Mouse (Mus musculus): ENCODE measurements around the gene Tecta.
A peak's percentile ranks its signal among the peaks of the same experiment; 100 is the strongest.

Gene Tecta

GRCm38 (mm10) chr9:42399829-42400228, at the start of gene Tecta:
Gene Tecta, minus strand, starts transcription at chr9:42399929.
- no peak for DNase-seq (ENCODE audit: low spot score in 2 of 2)

- DNase-seq (ENCODE audit: low spot score in 2 of 2): no peak
Measured at GRCm38 (mm10) chr9:42449043-42449442, 49.3 kb upstream of the Tecta start.

GRCm38 (mm10) chr9:42442100-42442499, 42.4 kb upstream of the Tecta start:
- peak in 1 of 2 experiments; percentile 50 for DNase-seq (ENCODE audit: low spot score in 2 of 2)

- DNase-seq (ENCODE audit: low spot score in 2 of 2): no peak
Measured at GRCm38 (mm10) chr9:42441234-42441633, 41.5 kb upstream of the Tecta start.

- DNase-seq (ENCODE audit: low spot score in 2 of 2): no peak
Measured at GRCm38 (mm10) chr9:42439446-42439845, 39.7 kb upstream of the Tecta start.

GRCm38 (mm10) chr9:42432155-42432554, 32.4 kb upstream of the Tecta start:
- DNase-seq (ENCODE audit: low spot score in 2 of 2): no peak

- no peak for DNase-seq (ENCODE audit: low spot score in 2 of 2)
Measured at GRCm38 (mm10) chr9:42431606-42432005, 31.9 kb upstream of the Tecta start.

GRCm38 (mm10) chr9:42428060-42428924, 28.6 kb upstream of the Tecta start:
- DNase-seq (ENCODE audit: low spot score in 2 of 2): no peak

- DNase-seq (ENCODE audit: low spot score in 2 of 2): no peak
Measured at GRCm38 (mm10) chr9:42426661-42427358, 27.1 kb upstream of the Tecta start.

GRCm38 (mm10) chr9:42423649-42424048, 23.9 kb upstream of the Tecta start:
- no peak for DNase-seq (ENCODE audit: low spot score in 2 of 2)

GRCm38 (mm10) chr9:42419687-42420086, 20.0 kb upstream of the Tecta start:
- DNase-seq (ENCODE audit: low spot score in 2 of 2): no peak

GRCm38 (mm10) chr9:42418786-42419185, 19.1 kb upstream of the Tecta start:
- DNase-seq (ENCODE audit: low spot score in 2 of 2): no peak

- no peak for DNase-seq (ENCODE audit: low spot score in 2 of 2)
Measured at GRCm38 (mm10) chr9:42417352-42417952, 17.7 kb upstream of the Tecta start.

GRCm38 (mm10) chr9:42415184-42415583, 15.5 kb upstream of the Tecta start:
- DNase-seq (ENCODE audit: low spot score in 2 of 2): no peak

- no peak for DNase-seq (ENCODE audit: low spot score in 2 of 2)
Measured at GRCm38 (mm10) chr9:42413345-42413744, 13.6 kb upstream of the Tecta start.

GRCm38 (mm10) chr9:42411296-42411695, 11.6 kb upstream of the Tecta start:
- no peak for DNase-seq (ENCODE audit: low spot score in 2 of 2)

GRCm38 (mm10) chr9:42405736-42406135, 6.0 kb upstream of the Tecta start:
- DNase-seq (ENCODE audit: low spot score in 2 of 2): peak; percentile 41 to 60

- no peak for DNase-seq (ENCODE audit: low spot score in 2 of 2)
Measured at GRCm38 (mm10) chr9:42401486-42401885, 1.8 kb upstream of the Tecta start.

GRCm38 (mm10) chr9:42396141-42396540, 3.6 kb downstream of the Tecta start:
- no peak for DNase-seq (ENCODE audit: low spot score in 2 of 2)

- no peak for DNase-seq (ENCODE audit: low spot score in 2 of 2)
Measured at GRCm38 (mm10) chr9:42394903-42395302, 4.8 kb downstream of the Tecta start.

- no peak for DNase-seq (ENCODE audit: low spot score in 2 of 2)
Measured at GRCm38 (mm10) chr9:42394321-42394720, 5.4 kb downstream of the Tecta start.

GRCm38 (mm10) chr9:42392927-42393326, 6.8 kb downstream of the Tecta start:
- no peak for DNase-seq (ENCODE audit: low spot score in 2 of 2)

GRCm38 (mm10) chr9:42388490-42388889, 11.2 kb downstream of the Tecta start:
- no peak for DNase-seq (ENCODE audit: low spot score in 2 of 2)
